Mouse (Mus musculus) MEL-GATA-1-ER (cell line): ENCODE data around the gene Fam49a.

Experiments
- DNase-seq: peaks from one replicate; pipeline ENCODE4 v3.0.0-alpha.2; 2012; ENCODE audit warnings: low read depth; ENCODE audit errors: extremely low read depth

Fam49a gene

GRCm38 (mm10) chr12:12356463-12356862 lies 94.5 kb downstream of the Fam49a start:
- no peak for DNase-seq

- DNase-seq, result no peak
Observed at GRCm38 (mm10) chr12:12356946-12357345, 95.0 kb downstream of the Fam49a start.

GRCm38 (mm10) chr12:12359923-12360322 lies 98.0 kb downstream of the Fam49a start:
- DNase-seq, result no peak

DNA sequence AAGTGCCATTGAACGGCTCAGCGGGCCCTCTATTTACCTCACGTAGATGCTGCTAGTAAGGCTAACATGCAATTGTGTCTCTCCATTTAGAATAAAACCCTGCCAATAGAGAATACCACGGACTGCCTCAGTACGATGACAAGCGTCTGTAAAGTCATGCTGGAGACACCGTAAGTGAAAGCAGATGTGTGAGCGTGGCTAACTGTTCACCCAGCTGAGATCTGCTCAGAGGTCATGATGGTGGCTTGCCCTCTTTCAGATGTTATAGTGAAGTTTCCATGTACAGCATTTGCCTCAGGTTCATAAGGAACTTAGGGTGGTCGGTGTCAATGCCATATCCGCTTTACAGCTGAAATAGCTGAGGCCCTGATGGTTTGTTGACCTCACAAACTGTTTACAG lies 100.4 kb downstream of the Fam49a start:
- no peak for DNase-seq

- no peak for DNase-seq
Observed at GRCm38 (mm10) chr12:12364201-12364600, 102.3 kb downstream of the Fam49a start.

DNA sequence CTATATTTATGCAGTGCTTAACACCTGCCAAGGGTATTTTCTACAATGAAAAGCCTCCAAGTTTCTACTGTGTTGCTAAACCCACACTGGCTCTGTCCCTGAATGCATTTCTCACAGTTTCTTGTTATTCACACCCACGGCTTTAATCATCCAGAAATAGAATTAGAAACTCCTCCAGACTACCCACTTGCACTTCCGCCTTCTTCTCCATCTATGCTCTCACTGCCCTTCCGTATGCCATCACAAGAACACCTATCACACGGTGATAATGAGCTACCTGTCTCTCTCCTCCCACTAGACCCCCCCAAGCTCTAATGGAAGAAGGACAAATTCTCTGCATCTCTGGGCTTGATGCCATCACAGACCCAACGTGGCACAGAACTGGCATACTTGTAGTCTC lies 105.5 kb downstream of the Fam49a start:
- DNase-seq, result no peak

- no peak for DNase-seq
Observed at GRCm38 (mm10) chr12:12373111-12373862, 111.3 kb downstream of the Fam49a start.

DNA sequence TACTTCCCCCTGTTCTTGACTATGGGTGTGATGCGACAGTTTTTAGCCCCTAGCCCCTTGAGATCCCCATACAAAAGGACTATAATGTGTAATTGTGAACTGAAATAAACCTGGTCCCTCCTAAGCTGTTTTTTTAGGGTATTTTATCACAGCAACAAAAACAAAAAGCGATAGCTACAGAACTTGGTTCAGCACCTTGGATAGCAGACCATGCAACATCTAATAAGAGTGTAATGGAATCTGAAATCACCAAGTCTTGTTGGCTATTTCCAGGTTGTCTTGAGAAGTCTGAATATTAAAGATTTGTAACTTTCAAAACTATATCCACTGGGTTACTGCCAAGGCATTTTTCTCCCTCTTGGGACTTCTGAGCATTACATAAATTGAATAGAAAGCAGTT lies 117.1 kb downstream of the Fam49a start:
- no peak for DNase-seq

GRCm38 (mm10) chr12:12389271-12389670 lies 127.3 kb downstream of the Fam49a start:
- DNase-seq, result no peak

GRCm38 (mm10) chr12:12396224-12396623 lies 134.3 kb downstream of the Fam49a start:
- no peak for DNase-seq

GRCm38 (mm10) chr12:12401051-12401465 lies 139.1 kb downstream of the Fam49a start:
- DNase-seq, result no peak

- no peak for DNase-seq
Observed at GRCm38 (mm10) chr12:12401504-12401903, 139.6 kb downstream of the Fam49a start.

- DNase-seq, result no peak
Observed at GRCm38 (mm10) chr12:12405491-12406110, 143.7 kb downstream of the Fam49a start.

GRCm38 (mm10) chr12:12409044-12409443 lies 147.1 kb downstream of the Fam49a start:
- no peak for DNase-seq

DNA sequence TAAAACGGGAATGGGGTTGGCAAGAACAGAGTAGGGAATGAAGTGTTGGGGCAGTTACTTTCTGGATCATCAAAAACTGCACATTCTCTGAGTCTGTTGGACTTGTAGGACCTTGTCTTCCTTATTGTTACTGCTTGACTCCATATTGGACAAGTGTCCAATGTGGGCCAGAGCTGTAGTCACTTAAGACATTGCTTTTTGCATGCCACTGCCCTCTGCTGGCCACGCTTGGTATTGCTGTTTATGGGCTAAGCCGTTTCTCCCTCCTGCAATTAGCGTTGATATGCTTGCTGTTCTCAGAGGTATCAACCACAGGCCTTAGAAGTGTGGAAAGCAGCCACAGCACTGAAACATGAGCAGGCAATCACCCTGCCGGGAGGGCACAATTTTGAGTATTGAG lies 150.7 kb downstream of the Fam49a start:
- DNase-seq, result peak; percentile 58

- no peak for DNase-seq
Observed at GRCm38 (mm10) chr12:12420423-12420822, 158.5 kb downstream of the Fam49a start.

- DNase-seq, result peak; percentile 35
Observed at GRCm38 (mm10) chr12:12420841-12421579, 159.1 kb downstream of the Fam49a start.

- DNase-seq, result no peak
Observed at GRCm38 (mm10) chr12:12421580-12421878, 159.6 kb downstream of the Fam49a start.

DNA sequence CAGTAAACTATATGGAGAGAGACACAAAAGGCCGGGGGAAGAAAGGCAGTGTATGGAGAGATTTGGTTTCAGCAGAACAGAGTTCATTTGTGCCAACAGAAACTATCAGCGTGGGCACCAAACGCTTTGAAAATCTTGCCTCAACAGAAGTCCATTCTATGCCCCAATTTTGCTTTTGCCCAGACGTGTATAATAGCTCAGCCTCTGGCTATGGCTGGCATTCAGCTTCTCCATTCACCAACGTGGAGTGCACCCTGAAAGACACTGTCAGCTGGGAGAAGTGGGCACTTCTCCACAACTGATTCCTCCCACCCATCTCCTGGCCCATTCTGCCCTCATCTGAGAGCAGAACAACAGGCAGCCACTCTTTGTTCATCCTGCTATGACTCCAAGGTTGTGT lies 163.2 kb downstream of the Fam49a start:
- no peak for DNase-seq

GRCm38 (mm10) chr12:12427285-12427684 lies 165.3 kb downstream of the Fam49a start:
- DNase-seq, result no peak

- no peak for DNase-seq
Observed at GRCm38 (mm10) chr12:12428886-12429285, 166.9 kb downstream of the Fam49a start.
